Mouse (Mus musculus): ENCODE measurements around the gene Snd1. TPM values are rescaled to one million over a fixed set of nuclear protein-coding genes. Genes with fewer than 3 reads are reported as not detected.

Gene Snd1
- total and polyA plus RNA-seq, 3 experiments, result 83.7 to 377 (median 210) TPM

DNA sequence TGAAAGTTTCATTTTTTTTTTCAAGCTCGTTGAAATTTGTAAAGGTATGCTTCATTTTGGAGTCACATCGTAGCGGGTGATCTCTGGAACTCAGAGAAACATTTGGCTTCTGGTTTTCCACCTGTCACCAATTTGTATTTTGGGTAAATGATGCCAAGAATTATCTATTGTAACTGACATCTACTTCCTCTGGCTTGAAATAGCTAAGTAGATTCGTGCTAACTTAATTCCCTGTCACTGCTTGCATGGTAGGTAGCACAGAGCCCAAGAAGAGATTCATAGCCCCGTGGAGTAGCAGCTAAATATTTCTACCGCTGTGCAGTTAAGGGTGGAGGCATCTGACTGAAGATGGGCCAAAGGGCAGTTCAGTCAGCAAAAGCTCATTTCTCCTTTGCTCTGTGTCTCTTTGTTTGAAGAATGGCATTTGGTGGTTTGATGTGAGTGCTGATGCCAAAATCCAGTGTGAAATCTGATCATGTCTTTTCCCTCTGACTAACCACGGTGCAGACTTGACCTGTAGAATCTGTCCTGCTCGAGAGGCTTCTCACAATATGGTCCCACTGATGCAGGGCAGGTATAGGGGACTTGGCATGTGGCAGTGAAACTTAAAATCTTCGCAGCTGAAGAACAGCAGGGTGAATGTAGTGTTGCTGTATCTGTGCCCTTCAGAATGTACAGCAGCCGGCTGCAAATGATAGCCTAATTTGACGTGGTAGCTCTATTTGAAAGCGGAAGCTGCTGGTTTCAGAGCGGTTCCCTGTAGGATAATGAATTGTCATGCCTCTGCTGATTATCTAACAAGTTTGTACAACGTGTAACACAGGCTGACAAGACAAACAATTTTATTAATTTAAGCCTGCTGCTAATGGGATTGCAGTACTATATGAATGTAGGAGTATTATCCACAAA is 101.7 kb downstream of the Snd1 start:
- peaks cover 3 to 10% of the 10 kb centered on the region in 2 experiments for H3K4me1 ChIP-seq (ENCODE audit: control insufficient read depth in 1 of 2, insufficient read depth in 2 of 2)
- no peak overlapping the region for H3K4me2 ChIP-seq (ENCODE audit: insufficient read depth, low read depth, poor library complexity, severe bottlenecking)
- in situ Hi-C loops (cut with MboI; ENCODE audit: low pct_ligation_motif_present, low pct_unique_long_range_greater_than_20kb, low sequenced_read_pairs), result no loop called here
- H3K9me3 ChIP-seq (replicated peaks; ENCODE audit: low read length), result no peaks in the 10 kb centered on the region
- no peak overlapping the region for H3K9ac ChIP-seq (ENCODE audit: insufficient read depth, low read depth)
- TF ChIP-seq ZKSCAN1 (IDR thresholded peaks at IDR 0.05; ENCODE audit: borderline replicate concordance, low read depth, low read length), result no peak
- TF ChIP-seq RCOR1 (conservative IDR thresholded peaks at IDR 0.05; ENCODE audit: low read depth, low read length), result no peak
- TF ChIP-seq CHD1 (IDR thresholded peaks at IDR 0.05; ENCODE audit: low read depth, low read length), result no peak
- no peak for TF ChIP-seq ETS1 (conservative IDR thresholded peaks at IDR 0.05; ENCODE audit: low read depth, low read length)
- TF ChIP-seq MYC (IDR thresholded peaks at IDR 0.05; ENCODE audit: low read depth, low read length), result no peak
- no peak for TF ChIP-seq KAT2A (IDR thresholded peaks at IDR 0.05; ENCODE audit: insufficient replicate concordance, low read length)
- TF ChIP-seq TBP (conservative IDR thresholded peaks at IDR 0.05; ENCODE audit: low read depth, low read length), result no peak
- peaks cover 18 to 67% of the 10 kb centered on the region in 2 experiments for H3K36me3 ChIP-seq (replicated peaks in 1 of 2; ENCODE audit: control insufficient read depth in 1 of 2, insufficient read depth in 1 of 2, low read length in 1 of 2)
- DNase-seq (ENCODE audit: extremely low read depth), result no peak
- no peak overlapping the region for H3K4me3 ChIP-seq (replicated peaks in 1 of 3; ENCODE audit: low read depth in 2 of 3, low read length in 2 of 3, poor library complexity in 1 of 3)
- H3K27me3 ChIP-seq (replicated peaks), result no peaks in the 10 kb centered on the region
- peaks cover 38% of the 10 kb centered on the region for H3K79me2 ChIP-seq (replicated peaks; ENCODE audit: control insufficient read depth, extremely low read depth, insufficient read depth, poor library complexity, severe bottlenecking)
- H3K27ac ChIP-seq (ENCODE audit: insufficient read depth, low read depth), result no peak overlapping the region
- dilution Hi-C loops (cut with MboI; ENCODE audit: extremely low pct_ligation_motif_present, extremely low pct_unique_long_range_greater_than_20kb, low sequenced_read_pairs), result no loop called here

- no peaks in the 10 kb centered on the region for H3K9me3 ChIP-seq (replicated peaks; ENCODE audit: low read length)
- no peak overlapping the region; the same call in 1 of the 2 replicates for H3K9ac ChIP-seq (ENCODE audit: insufficient read depth, low read depth)
- peak overlapping the region; percentile 71 for H3K27ac ChIP-seq (ENCODE audit: insufficient read depth, low read depth)
- no peak for DNase-seq (ENCODE audit: extremely low read depth)
- H3K79me2 ChIP-seq (replicated peaks; ENCODE audit: control insufficient read depth, extremely low read depth, insufficient read depth, poor library complexity, severe bottlenecking), result peaks cover 40% of the 10 kb centered on the region
- in situ Hi-C loops (cut with MboI; ENCODE audit: low pct_ligation_motif_present, low pct_unique_long_range_greater_than_20kb, low sequenced_read_pairs) (no loop called here), dilution Hi-C loops (cut with MboI; ENCODE audit: extremely low pct_ligation_motif_present, extremely low pct_unique_long_range_greater_than_20kb, low sequenced_read_pairs) (no loop called here)
- peaks cover 11 to 20% of the 10 kb centered on the region in 2 experiments; a peak in 3 of 4 replicates for H3K4me1 ChIP-seq (ENCODE audit: control insufficient read depth in 1 of 2, insufficient read depth in 2 of 2)
- TF ChIP-seq MYC (IDR thresholded peaks at IDR 0.05; ENCODE audit: low read depth, low read length), result no peak
- no peak for TF ChIP-seq EP300 (IDR thresholded peaks at IDR 0.05; ENCODE audit: low read length)
- TF ChIP-seq TBP (conservative IDR thresholded peaks at IDR 0.05; ENCODE audit: low read depth, low read length), result no peak
- no peak for TF ChIP-seq RCOR1 (conservative IDR thresholded peaks at IDR 0.05; ENCODE audit: low read depth, low read length)
- no peak for TF ChIP-seq USF2 (conservative IDR thresholded peaks at IDR 0.05; ENCODE audit: low read depth, low read length)
- no peak for TF ChIP-seq MXI1 (IDR thresholded peaks at IDR 0.05; ENCODE audit: low read depth, low read length)
- no peak for TF ChIP-seq USF1 (IDR thresholded peaks at IDR 0.05; ENCODE audit: low read depth, low read length)
- no peak for TF ChIP-seq NRF1 (IDR thresholded peaks at IDR 0.05; ENCODE audit: low read depth, low read length)
- no peak for TF ChIP-seq SMC3 (IDR thresholded peaks at IDR 0.05; ENCODE audit: low read depth, low read length)
- no peak for TF ChIP-seq KAT2A (IDR thresholded peaks at IDR 0.05; ENCODE audit: insufficient replicate concordance, low read length)
- TF ChIP-seq ZC3H11A (IDR thresholded peaks at IDR 0.05; ENCODE audit: low read depth, low read length), result no peak
- no peak for TF ChIP-seq BHLHE40 (IDR thresholded peaks at IDR 0.05; ENCODE audit: low read depth, low read length)
- no peak overlapping the region for H3K4me3 ChIP-seq (replicated peaks in 1 of 3; ENCODE audit: low read depth in 2 of 3, low read length in 2 of 3, poor library complexity in 1 of 3)
- no peaks in the 10 kb centered on the region for H3K27me3 ChIP-seq (replicated peaks)
- H3K4me2 ChIP-seq (ENCODE audit: insufficient read depth, low read depth, poor library complexity, severe bottlenecking), result peak overlapping the region; percentile 91
- H3K36me3 ChIP-seq (replicated peaks in 1 of 2; ENCODE audit: control insufficient read depth in 1 of 2, insufficient read depth in 1 of 2, low read length in 1 of 2), result peaks cover 0 to 53% of the 10 kb centered on the region in 2 experiments
Observed at GRCm38 (mm10) chr6:28582847-28583246, 107.9 kb downstream of the Snd1 start.
